Mouse (Mus musculus): ENCODE measurements around the gene Myh3. TPM values are rescaled to one million over a fixed set of nuclear protein-coding genes. Genes with fewer than 3 reads are reported as not detected.

Gene Myh3
- 0.14 and 0.22 TPM in 2 replicates for polyA plus RNA-seq (2015; fragmentation: Nextera tagmentation; extraction: Ambion mirVana)

- Histone ChIP-seq H3K4me1 (ENCODE audit: control insufficient read depth, insufficient read depth, low read length) (peaks cover 2% of the 10 kb centered on the region; the same call in 1 of the 2 replicates), H3K36me3 (ENCODE audit: control insufficient read depth, insufficient read depth, low read length) (no peaks in the 10 kb centered on the region), H3K4me3 (ENCODE audit: low read depth, low read length) (no peak within 1 kb of the TSS), H3K9ac (ENCODE audit: low read depth, low read length) (no peak within 1 kb of the TSS), H3K9me3 (replicated peaks; ENCODE audit: control insufficient read depth, low read length, poor library complexity, severe bottlenecking) (no peaks in the 10 kb centered on the region), H3K27ac (ENCODE audit: low read length) (no peak within 1 kb of the TSS), H3K27me3 (ENCODE audit: control insufficient read depth, insufficient read depth, low read depth, low read length) (no peaks in the 10 kb centered on the region), H3K4me2 (ENCODE audit: low read length) (no peak within 1 kb of the TSS)
- 94% methylated on average over 5 of the region's 5 CpGs for WGBS
- no peak for ATAC-seq
These were observed at the start of gene Myh3 for GRCm38 (mm10) chr11:67078000-67078399. Gene Myh3, plus strand, starts transcription at chr11:67078300.

- ATAC-seq, result no peak
- no peak overlapping the region for H3K4me2 ChIP-seq (ENCODE audit: low read length)
- H3K4me1 ChIP-seq (ENCODE audit: control insufficient read depth, insufficient read depth, low read length), result no peaks in the 10 kb centered on the region
- H3K27me3 ChIP-seq (ENCODE audit: control insufficient read depth, insufficient read depth, low read depth, low read length), result no peaks in the 10 kb centered on the region; the same call in 1 of the 2 replicates
- H3K36me3 ChIP-seq (ENCODE audit: control insufficient read depth, insufficient read depth, low read length), result no peaks in the 10 kb centered on the region
- 61% methylated on average over 16 of the region's 16 CpGs for WGBS
- H3K9ac ChIP-seq (ENCODE audit: low read depth, low read length), result no peak overlapping the region
- H3K9me3 ChIP-seq (replicated peaks; ENCODE audit: control insufficient read depth, low read length, poor library complexity, severe bottlenecking), result no peaks in the 10 kb centered on the region
- no peak overlapping the region for H3K4me3 ChIP-seq (ENCODE audit: low read depth, low read length)
- H3K27ac ChIP-seq (ENCODE audit: low read length), result no peak overlapping the region
These were observed 47.0 kb upstream of the Myh3 start for GRCm38 (mm10) chr11:67030904-67031602.

- Histone ChIP-seq H3K9me3 (replicated peaks; ENCODE audit: control insufficient read depth, low read length, poor library complexity, severe bottlenecking) (no peaks in the 10 kb centered on the region), H3K27ac (ENCODE audit: low read length) (no peak overlapping the region), H3K4me2 (ENCODE audit: low read length) (no peak overlapping the region), H3K9ac (ENCODE audit: low read depth, low read length) (no peak overlapping the region), H3K4me1 (ENCODE audit: control insufficient read depth, insufficient read depth, low read length) (no peaks in the 10 kb centered on the region), H3K4me3 (ENCODE audit: low read depth, low read length) (no peak overlapping the region), H3K36me3 (ENCODE audit: control insufficient read depth, insufficient read depth, low read length) (no peaks in the 10 kb centered on the region), H3K27me3 (ENCODE audit: control insufficient read depth, insufficient read depth, low read depth, low read length) (no peaks in the 10 kb centered on the region; the same call in 1 of the 2 replicates)
- WGBS, result 72% methylated on average over 2 of the region's 2 CpGs
- ATAC-seq, result no peak
These were observed 46.5 kb upstream of the Myh3 start for GRCm38 (mm10) chr11:67031603-67031915.

GRCm38 (mm10) chr11:67034775-67035485, 43.2 kb upstream of the Myh3 start:
- H3K4me1 ChIP-seq (ENCODE audit: control insufficient read depth, insufficient read depth, low read length), result no peaks in the 10 kb centered on the region
- no peak overlapping the region for H3K27ac ChIP-seq (ENCODE audit: low read length)
- no peak overlapping the region for H3K4me2 ChIP-seq (ENCODE audit: low read length)
- WGBS, result 82% methylated on average over 4 of the region's 4 CpGs
- no peak overlapping the region for H3K9ac ChIP-seq (ENCODE audit: low read depth, low read length)
- peaks cover 10% of the 10 kb centered on the region for H3K36me3 ChIP-seq (ENCODE audit: control insufficient read depth, insufficient read depth, low read length)
- H3K27me3 ChIP-seq (ENCODE audit: control insufficient read depth, insufficient read depth, low read depth, low read length), result no peaks in the 10 kb centered on the region
- ATAC-seq, result no peak
- H3K4me3 ChIP-seq (ENCODE audit: low read depth, low read length), result no peak overlapping the region
- H3K9me3 ChIP-seq (replicated peaks; ENCODE audit: control insufficient read depth, low read length, poor library complexity, severe bottlenecking), result no peaks in the 10 kb centered on the region

- Histone ChIP-seq H3K9me3 (replicated peaks; ENCODE audit: control insufficient read depth, low read length, poor library complexity, severe bottlenecking) (no peaks in the 10 kb centered on the region), H3K36me3 (ENCODE audit: control insufficient read depth, insufficient read depth, low read length) (peaks cover 19% of the 10 kb centered on the region), H3K4me2 (ENCODE audit: low read length) (no peak overlapping the region), H3K27me3 (ENCODE audit: control insufficient read depth, insufficient read depth, low read depth, low read length) (no peaks in the 10 kb centered on the region), H3K9ac (ENCODE audit: low read depth, low read length) (no peak overlapping the region), H3K4me3 (ENCODE audit: low read depth, low read length) (no peak overlapping the region), H3K27ac (ENCODE audit: low read length) (no peak overlapping the region), H3K4me1 (ENCODE audit: control insufficient read depth, insufficient read depth, low read length) (no peaks in the 10 kb centered on the region)
- ATAC-seq, result no peak
- WGBS, result 93% methylated on average over 6 of the region's 6 CpGs
These were observed 41.9 kb upstream of the Myh3 start for GRCm38 (mm10) chr11:67036229-67036628.

GRCm38 (mm10) chr11:67036892-67037291, 41.2 kb upstream of the Myh3 start:
- Histone ChIP-seq H3K9ac (ENCODE audit: low read depth, low read length) (no peak overlapping the region), H3K27me3 (ENCODE audit: control insufficient read depth, insufficient read depth, low read depth, low read length) (no peaks in the 10 kb centered on the region), H3K27ac (ENCODE audit: low read length) (no peak overlapping the region), H3K4me3 (ENCODE audit: low read depth, low read length) (no peak overlapping the region), H3K4me1 (ENCODE audit: control insufficient read depth, insufficient read depth, low read length) (no peaks in the 10 kb centered on the region), H3K4me2 (ENCODE audit: low read length) (no peak overlapping the region), H3K9me3 (replicated peaks; ENCODE audit: control insufficient read depth, low read length, poor library complexity, severe bottlenecking) (no peaks in the 10 kb centered on the region), H3K36me3 (ENCODE audit: control insufficient read depth, insufficient read depth, low read length) (peaks cover 19% of the 10 kb centered on the region)
- ATAC-seq, result no peak
- 95% methylated on average over 9 of the region's 9 CpGs for WGBS

- Histone ChIP-seq H3K4me1 (ENCODE audit: control insufficient read depth, insufficient read depth, low read length) (no peaks in the 10 kb centered on the region), H3K9me3 (replicated peaks; ENCODE audit: control insufficient read depth, low read length, poor library complexity, severe bottlenecking) (no peaks in the 10 kb centered on the region), H3K4me2 (ENCODE audit: low read length) (no peak overlapping the region), H3K27ac (ENCODE audit: low read length) (no peak overlapping the region), H3K4me3 (ENCODE audit: low read depth, low read length) (no peak overlapping the region), H3K27me3 (ENCODE audit: control insufficient read depth, insufficient read depth, low read depth, low read length) (no peaks in the 10 kb centered on the region), H3K9ac (ENCODE audit: low read depth, low read length) (no peak overlapping the region), H3K36me3 (ENCODE audit: control insufficient read depth, insufficient read depth, low read length) (peaks cover 19% of the 10 kb centered on the region)
- 93% methylated on average over 3 of the region's 3 CpGs for WGBS
- ATAC-seq, result no peak
These were observed 38.3 kb upstream of the Myh3 start for GRCm38 (mm10) chr11:67039799-67040198.

GRCm38 (mm10) chr11:67040483-67040882, 37.6 kb upstream of the Myh3 start:
- Histone ChIP-seq H3K4me3 (ENCODE audit: low read depth, low read length) (no peak overlapping the region), H3K9ac (ENCODE audit: low read depth, low read length) (no peak overlapping the region), H3K4me2 (ENCODE audit: low read length) (no peak overlapping the region), H3K9me3 (replicated peaks; ENCODE audit: control insufficient read depth, low read length, poor library complexity, severe bottlenecking) (no peaks in the 10 kb centered on the region), H3K27me3 (ENCODE audit: control insufficient read depth, insufficient read depth, low read depth, low read length) (no peaks in the 10 kb centered on the region), H3K4me1 (ENCODE audit: control insufficient read depth, insufficient read depth, low read length) (no peaks in the 10 kb centered on the region), H3K36me3 (ENCODE audit: control insufficient read depth, insufficient read depth, low read length) (peaks cover 19% of the 10 kb centered on the region), H3K27ac (ENCODE audit: low read length) (no peak overlapping the region)
- no peak for ATAC-seq
- WGBS, result 98% methylated on average over 6 of the region's 6 CpGs

GRCm38 (mm10) chr11:67043007-67043406, 35.1 kb upstream of the Myh3 start:
- H3K27me3 ChIP-seq (ENCODE audit: control insufficient read depth, insufficient read depth, low read depth, low read length), result no peaks in the 10 kb centered on the region
- H3K4me2 ChIP-seq (ENCODE audit: low read length), result no peak overlapping the region
- H3K9ac ChIP-seq (ENCODE audit: low read depth, low read length), result no peak overlapping the region
- H3K4me3 ChIP-seq (ENCODE audit: low read depth, low read length), result no peak overlapping the region
- 47% methylated on average over 8 of the region's 8 CpGs for WGBS
- no peaks in the 10 kb centered on the region for H3K4me1 ChIP-seq (ENCODE audit: control insufficient read depth, insufficient read depth, low read length)
- H3K36me3 ChIP-seq (ENCODE audit: control insufficient read depth, insufficient read depth, low read length), result peaks cover 16% of the 10 kb centered on the region
- H3K27ac ChIP-seq (ENCODE audit: low read length), result no peak overlapping the region
- H3K9me3 ChIP-seq (replicated peaks; ENCODE audit: control insufficient read depth, low read length, poor library complexity, severe bottlenecking), result no peaks in the 10 kb centered on the region
- ATAC-seq, result no peak
